Mouse (Mus musculus) gastrocnemius, postnatal 14 days (tissue): Measurements from ENCODE around the gene CN725425. TPM values are rescaled to one million over a fixed set of nuclear protein-coding genes. Genes with fewer than 3 reads are reported as not detected.

ENCODE experiments used
- DNase-seq: peaks from one replicate; pipeline ENCODE4 v3.0.0; 2021; ENCODE audit warnings: mixed read lengths
- intact Hi-C: fragments of 180-260 bp; cut with DNase I; formaldehyde crosslinking; loops from one replicate; pipeline ENCODE4 v1.15.1; 2025; ENCODE audit warnings: low total_unique reads
- long read RNA-seq, 2 experiments: library from polyadenylated mRNA; stranded (forward); transcript quantifications; one replicate each; pipeline ENCODE4 v2.0.0; 2021
- total RNA-seq, 2 experiments: library from RNA; stranded (reverse); gene quantifications; 2 replicates each; pipeline ENCODE4 v1.2.3; 2021

CN725425 gene
- under 1 TPM in 1 of 2 experiments, not detected in 1; 0.22 TPM for total RNA-seq
- long read RNA-seq, experiment 1 = 0 reads
- long read RNA-seq, experiment 2 = 0 reads

DNA sequence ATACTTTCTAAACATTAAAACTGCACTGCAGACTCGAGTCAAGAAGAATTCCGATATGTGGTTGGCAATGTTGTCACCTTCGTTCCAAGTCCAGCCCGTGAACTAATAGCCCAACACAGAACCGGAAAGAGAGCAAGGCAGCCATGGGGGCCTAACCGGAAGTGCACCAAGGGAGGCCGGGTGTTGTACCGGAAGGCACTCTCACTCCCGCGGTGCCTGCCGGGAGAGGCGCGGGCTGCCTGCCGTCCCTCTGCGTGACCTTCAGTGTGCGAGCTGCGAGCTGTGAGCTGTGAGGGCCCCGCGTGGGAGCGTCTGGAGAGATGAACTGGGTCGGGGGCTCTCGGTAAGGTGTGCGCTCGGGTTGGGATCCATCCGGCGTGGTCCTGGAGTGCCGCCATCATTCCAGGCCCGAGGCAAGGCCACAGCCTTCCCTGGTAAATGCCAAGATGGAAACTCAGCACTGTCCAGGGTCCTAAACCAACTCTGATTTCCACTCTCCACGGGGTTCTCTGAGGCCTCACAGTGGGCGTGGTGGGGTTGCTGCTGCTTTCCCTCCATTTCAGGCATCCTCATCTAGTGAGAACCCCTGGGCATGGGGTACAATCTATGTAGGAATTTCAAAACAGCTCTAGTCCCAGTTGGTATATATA, at the start of gene CN725425:
TSS of gene CN725425 (plus strand) at position 239 of the 650 bp plus-strand sequence.
- intact Hi-C loops = no loop called here
- DNase-seq = no peak

GRCm38 (mm10) chr15:91152592-91152991, 46.7 kb upstream of the CN725425 start:
- intact Hi-C loops = no loop called here

DNA sequence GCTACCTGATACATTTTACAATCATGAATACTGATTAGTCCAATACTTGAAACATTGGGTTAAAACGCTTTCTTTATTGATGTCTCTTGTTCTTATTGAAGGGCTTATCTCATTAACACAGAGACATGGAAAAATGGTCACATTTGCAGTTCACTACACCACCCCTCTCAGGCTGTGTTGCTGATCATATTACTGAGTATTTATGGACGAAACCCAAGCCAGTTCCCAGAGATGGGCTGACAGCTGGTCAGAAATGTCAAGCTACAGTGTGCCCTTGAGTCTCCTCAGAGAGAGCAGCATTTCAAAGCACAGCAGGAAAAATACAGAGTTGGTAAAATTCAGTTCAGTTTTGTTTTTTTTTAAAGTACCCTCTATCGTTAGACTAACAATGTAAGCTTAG, 46.0 kb upstream of the CN725425 start:
- intact Hi-C loops = no loop called here

More at GRCm38 (mm10) chr15:91152592-91152991, 46.7 kb upstream of the CN725425 start:
- DNase-seq = no peak

DNA sequence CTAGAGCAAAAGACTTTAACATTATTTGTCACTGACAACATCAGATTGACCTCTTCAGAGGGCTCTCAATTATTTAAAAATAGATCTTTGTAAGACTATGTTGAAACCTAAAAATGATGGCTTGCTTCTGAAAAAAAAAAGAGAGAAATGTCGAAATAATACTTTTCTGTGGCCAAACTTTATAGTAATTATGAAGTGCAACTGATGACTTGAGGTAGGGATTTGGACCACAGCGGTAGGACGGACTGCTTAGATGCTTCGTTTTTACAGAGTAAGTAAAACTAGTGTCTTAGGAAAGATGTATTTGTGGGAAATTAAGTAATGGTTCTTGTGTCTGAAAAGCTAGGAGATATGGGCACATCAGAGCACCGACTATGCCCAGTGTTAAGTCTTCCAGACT, 38.1 kb upstream of the CN725425 start:
- intact Hi-C loops = no loop called here
- DNase-seq = no peak

More for the DNA sequence above, 46.0 kb upstream of the CN725425 start:
- peak; percentile 14 for DNase-seq

DNA sequence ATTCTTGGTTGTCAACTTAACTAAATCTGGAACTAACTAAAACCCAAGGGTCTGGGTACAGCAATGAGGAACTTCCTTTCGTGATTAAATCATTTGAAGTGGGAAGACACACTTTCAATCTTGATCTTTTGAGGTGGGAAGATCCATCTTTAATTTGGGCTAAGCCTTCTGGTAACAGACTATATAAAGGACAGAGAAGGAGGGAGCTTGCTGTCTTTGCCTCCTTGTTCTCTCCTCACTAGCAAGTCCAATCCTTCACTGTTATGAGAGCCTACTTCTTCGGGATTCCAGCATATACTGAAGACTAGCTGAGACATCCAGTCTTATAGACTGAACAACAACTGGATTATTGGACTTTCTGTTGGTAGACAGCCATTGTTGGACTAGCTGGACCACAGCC, 35.8 kb upstream of the CN725425 start:
- intact Hi-C loops = no loop called here
- DNase-seq = no peak

DNA sequence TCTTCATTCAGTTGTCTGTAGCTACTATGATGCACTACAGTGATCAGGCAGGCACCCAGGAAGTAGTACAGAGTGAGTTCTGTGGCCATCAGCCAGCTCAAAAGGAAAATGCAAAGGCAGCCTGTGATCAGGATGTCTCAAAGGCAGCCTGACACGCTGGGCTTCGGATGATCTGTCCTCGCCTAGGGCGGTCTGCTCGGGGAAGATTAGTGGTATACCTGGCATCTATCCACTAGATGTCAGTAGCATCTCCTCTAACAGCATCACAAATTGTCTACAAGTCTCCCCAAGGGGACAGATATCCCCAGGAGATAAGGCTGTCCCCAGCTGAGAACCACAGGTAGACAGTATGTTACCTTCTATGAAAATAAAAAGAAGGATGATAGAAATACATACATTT, 34.3 kb upstream of the CN725425 start:
- intact Hi-C loops = no loop called here
- DNase-seq = no peak

GRCm38 (mm10) chr15:91167850-91168562, 31.3 kb upstream of the CN725425 start:
- no peak for DNase-seq
- intact Hi-C loops = no loop called here

DNA sequence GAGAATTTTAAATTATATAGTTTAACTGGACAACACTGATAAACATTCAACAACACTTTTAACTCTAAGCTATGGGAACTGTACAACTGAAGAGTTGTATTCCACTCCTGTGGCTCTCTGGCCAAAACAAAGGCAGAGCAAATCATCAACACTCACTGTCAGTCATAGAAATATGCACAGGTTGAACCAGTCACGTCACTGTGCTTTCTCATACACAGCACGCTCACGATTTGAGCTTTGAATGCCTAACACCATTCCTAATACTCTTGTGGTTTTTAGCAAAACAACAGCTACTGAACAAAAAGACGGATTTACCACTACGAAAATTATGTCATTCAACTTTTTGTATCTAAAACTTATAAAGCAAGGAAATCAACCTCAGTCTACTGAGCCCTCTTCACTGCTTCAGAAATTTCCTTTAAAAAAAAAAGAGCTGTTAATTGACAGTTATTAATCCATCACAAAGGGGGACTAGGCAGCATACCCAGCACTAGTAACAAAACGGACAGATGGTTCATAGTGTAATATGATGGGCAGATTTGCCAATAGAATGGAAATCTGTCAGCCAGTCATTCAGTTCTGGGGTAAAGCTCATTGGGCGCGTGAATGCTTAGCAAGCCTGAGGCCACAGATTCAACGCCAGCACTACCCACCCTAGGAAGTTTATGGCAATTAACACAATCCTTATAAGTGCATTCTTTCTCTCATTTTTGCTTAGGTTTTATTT, 28.5 kb upstream of the CN725425 start:
- DNase-seq = no peak

GRCm38 (mm10) chr15:91171332-91171731, 28.0 kb upstream of the CN725425 start:
- DNase-seq = no peak
- intact Hi-C loops = no loop called here

More for the DNA sequence above, 28.5 kb upstream of the CN725425 start:
- intact Hi-C loops = no loop called here

DNA sequence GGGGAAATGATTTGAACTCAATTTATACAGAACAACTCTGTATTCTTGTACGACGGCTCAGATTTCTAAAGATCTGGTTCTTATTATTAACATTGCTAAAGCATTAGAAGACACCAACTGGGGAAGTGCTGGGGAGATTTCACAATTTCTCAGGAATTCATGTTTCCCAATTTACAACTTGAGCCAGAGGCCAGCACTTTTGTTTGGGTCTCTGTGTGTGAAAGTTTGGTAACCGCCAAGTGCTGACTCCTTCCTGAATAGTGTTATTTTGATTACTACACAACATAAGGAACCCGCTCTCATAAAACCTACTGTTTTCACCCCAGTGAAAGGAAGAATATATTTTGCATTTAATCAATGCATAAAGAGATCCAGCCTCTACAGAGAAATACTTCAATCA, 27.1 kb upstream of the CN725425 start:
- intact Hi-C loops = no loop called here
- no peak for DNase-seq

DNA sequence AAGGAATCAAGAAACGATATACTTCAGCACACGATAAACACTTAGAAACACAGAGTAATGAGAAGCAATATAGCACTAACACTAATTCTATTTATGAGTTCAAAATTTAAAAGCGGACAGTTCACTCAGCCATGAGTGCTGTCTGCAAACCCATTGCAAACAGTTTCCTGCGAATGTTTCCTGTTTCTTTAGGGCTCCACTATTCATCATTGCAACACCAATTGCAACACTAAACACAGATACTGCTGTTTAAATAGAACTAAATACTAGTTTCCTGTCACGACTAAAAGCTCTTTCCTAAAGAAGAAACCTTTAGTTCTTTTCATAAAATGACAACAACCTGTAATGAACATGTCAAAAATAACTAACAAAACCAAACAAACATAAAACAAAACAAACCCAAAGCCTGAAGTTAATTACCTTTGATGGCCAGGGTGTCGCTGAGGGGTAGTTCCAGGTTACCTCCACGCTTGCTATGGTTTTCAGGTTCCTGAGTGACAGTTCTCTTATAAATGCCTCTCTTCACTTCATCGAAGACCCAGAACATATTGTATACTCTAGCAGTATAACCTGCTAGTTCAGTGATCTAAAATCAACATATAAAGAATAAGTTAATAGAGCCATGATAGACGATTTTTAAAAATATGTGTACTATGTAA, 20.5 kb upstream of the CN725425 start:
- DNase-seq = no peak
- intact Hi-C loops = no loop called here

DNA sequence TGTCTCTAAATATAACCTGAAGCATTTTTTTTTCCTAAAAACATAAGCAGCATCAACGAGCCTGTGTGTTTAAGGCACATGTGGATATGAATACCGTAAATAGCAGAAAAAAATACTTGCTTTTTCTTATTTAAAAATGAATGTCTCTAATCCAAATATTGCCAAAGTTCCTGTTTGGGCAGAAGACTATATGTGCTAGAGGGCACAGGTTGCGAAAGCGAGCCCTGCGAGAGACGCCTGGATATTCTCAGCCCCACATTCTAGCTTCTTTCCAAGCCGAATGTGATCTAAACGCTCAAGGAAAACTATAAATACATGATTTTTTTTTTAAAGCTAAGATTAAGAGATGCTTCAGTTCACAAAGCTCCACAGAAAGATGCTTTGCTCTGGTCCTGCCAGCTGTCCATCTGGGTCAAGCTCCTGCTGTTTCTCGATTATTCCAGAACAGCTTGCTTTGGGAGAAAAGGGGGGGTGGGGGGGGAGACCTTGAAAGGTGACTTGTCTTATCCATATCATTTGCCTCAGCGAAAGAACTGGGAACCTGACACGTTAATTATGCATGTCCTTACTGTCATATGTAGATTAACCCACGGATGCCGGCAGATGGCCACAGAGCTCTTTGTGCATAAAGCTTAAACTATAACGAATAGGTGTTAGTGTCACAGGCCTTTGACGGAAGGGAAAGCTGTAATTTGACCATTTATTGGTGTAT, 19.2 kb upstream of the CN725425 start:
- intact Hi-C loops = no loop called here
- no peak for DNase-seq

DNA sequence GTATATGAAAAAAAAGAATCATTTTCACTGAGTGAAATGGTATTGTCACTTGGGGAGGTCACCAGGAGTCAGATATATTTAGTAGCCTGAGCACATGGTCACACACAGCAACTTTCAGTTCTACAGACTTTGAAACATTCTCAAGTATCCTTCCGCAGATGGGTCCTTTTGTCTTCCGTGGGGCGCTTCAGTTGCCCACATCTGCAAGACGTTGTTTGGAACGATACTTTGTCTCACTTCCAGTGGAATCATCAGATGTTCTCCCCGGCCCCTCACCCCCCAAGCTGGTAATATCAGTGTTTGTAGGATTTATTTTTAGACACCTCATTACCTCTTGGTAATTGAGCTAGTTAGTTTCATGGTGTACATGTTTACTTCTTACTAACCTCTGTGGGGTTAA, 12.9 kb upstream of the CN725425 start:
- intact Hi-C loops = no loop called here
- no peak for DNase-seq

- no peak for DNase-seq
- intact Hi-C loops = no loop called here
Measured at GRCm38 (mm10) chr15:91190026-91190425, 9.3 kb upstream of the CN725425 start.

- DNase-seq = no peak
- intact Hi-C loops = no loop called here
Measured at GRCm38 (mm10) chr15:91190519-91191207, 8.6 kb upstream of the CN725425 start.

- intact Hi-C loops = no loop called here
- DNase-seq = peak; percentile 83
Measured at GRCm38 (mm10) chr15:91191412-91192222, 7.7 kb upstream of the CN725425 start, which contains the start of gene Abcd2. TSS of gene Abcd2 (minus strand) at chr15:91191799.

- intact Hi-C loops = no loop called here
- no peak for DNase-seq
Measured at GRCm38 (mm10) chr15:91192223-91192598, 7.1 kb upstream of the CN725425 start.

DNA sequence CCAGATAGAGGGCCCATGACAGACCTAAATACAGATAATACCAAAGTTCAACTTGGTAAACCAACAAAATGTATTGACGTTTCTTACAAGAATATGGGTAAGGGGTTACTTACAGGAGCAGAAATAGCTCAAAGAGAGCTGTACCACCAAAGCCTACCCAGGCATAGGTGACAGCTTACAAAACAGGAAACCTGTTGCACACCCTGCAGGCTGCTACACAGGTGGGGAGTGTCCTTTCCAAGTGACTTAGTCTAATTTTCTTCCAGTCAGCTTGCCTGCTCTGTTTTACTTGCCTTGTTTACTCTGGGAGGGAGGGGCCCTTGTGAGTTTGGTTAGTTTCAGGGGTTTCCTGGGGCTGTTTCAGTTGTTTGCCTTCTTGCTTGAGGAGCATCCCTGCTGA, 1.5 kb downstream of the CN725425 start:
- DNase-seq = no peak
- intact Hi-C loops = no loop called here
